Mouse (Mus musculus) forebrain, postnatal 0 days (tissue): Measurements from ENCODE around the gene Cbx7. TPM values are rescaled to one million over a fixed set of nuclear protein-coding genes. Genes with fewer than 3 reads are reported as not detected.
A peak's percentile ranks its signal among the peaks of the same experiment; 100 is the strongest.

Experiments used
- ATAC-seq: fragments of 200-750 bp; cut with Nextera tagmentation; 2 replicates; pipeline ENCODE4 v1.8.0; 2017; ENCODE audit warnings: mild to moderate bottlenecking, moderate library complexity
- DNase-seq: peaks from one replicate; pipeline ENCODE4 v3.0.0-alpha.2; 2015
- H3K27ac ChIP-seq: fragments of 300-500 bp; sonication (generic); 2 replicates; pipeline ENCODE4 v1.5.1; 2014; ENCODE audit warnings: low read depth, mild to moderate bottlenecking, antibody characterized with exemption, low read length, moderate library complexity, mixed read lengths
- H3K27me3 ChIP-seq: fragments of 300-500 bp; sonication (generic); 2 replicates; pipeline ENCODE4 v1.6.1; 2014; ENCODE audit warnings: mild to moderate bottlenecking, low read length, mixed read lengths; ENCODE audit not compliant: insufficient read depth
- H3K36me3 ChIP-seq: fragments of 300-500 bp; sonication (generic); 2 replicates; pipeline ENCODE4 v1.6.1; 2014; ENCODE audit warnings: mild to moderate bottlenecking, moderate library complexity; ENCODE audit not compliant: insufficient read depth
- H3K4me1 ChIP-seq: fragments of 300-500 bp; sonication (generic); 2 replicates; pipeline ENCODE4 v1.6.1; 2014; ENCODE audit warnings: antibody characterized with exemption; ENCODE audit not compliant: insufficient read depth
- H3K4me2 ChIP-seq: fragments of 300-500 bp; sonication (generic); 2 replicates; pipeline ENCODE4 v1.6.1; 2014; ENCODE audit warnings: low read depth, mild to moderate bottlenecking, moderate library complexity
- H3K4me3 ChIP-seq: fragments of 300-500 bp; sonication (generic); 2 replicates; pipeline ENCODE4 v1.5.1; 2014; ENCODE audit warnings: low read depth, low read length, mixed read lengths
- H3K9ac ChIP-seq: fragments of 300-500 bp; sonication (generic); 2 replicates; pipeline ENCODE4 v1.6.1; 2014; ENCODE audit warnings: mild to moderate bottlenecking
- H3K9me3 ChIP-seq: fragments of 300-500 bp; sonication (generic); 2 replicates; pipeline ENCODE4 v1.6.1; 2016; ENCODE audit warnings: low read length
- CTCF ChIP-seq: sonication (generic); IDR thresholded peaks from 2 replicates; pipeline ENCODE4 v1.5.1; 2016; ENCODE audit warnings: antibody characterized with exemption, control low read depth, low read depth
- WGBS: fragments of 180-500 bp; shearing (Covaris S2); extraction: QIAGEN DNeasy Blood & Tissue Kit; methylation state at CpG from one replicate; pipeline ENCODE4 v1.1.7; 2014; 5-methylcytosine and 5-hydroxymethylcytosine counted together
- polyA plus RNA-seq: library from polyadenylated mRNA; unstranded; fragments of >200 nt; fragmentation: Nextera tagmentation; extraction: Ambion mirVana; gene quantifications from 2 replicates; pipeline ENCODE4 v1.2.1, GENCODE M21; 2015
- total RNA-seq: library from RNA; depleted of rRNA; stranded (reverse); fragments of >200 nt; gene quantifications from 2 replicates; pipeline ENCODE4 v1.2.3, GENCODE M21; 2014

Cbx7 gene
- total and polyA plus RNA-seq, 2 experiments from 2014 or later, result 3.1 to 11.1 TPM

GRCm38 (mm10) chr15:79933670-79934514, 37.0 kb downstream of the Cbx7 start:
- TF ChIP-seq CTCF, result no peak
- Histone ChIP-seq H3K36me3 (no peaks in the 10 kb centered on the region), H3K27me3 (peaks cover 10% of the 10 kb centered on the region; the same call in 1 of the 2 replicates), H3K4me1 (no peaks in the 10 kb centered on the region; the same call in 1 of the 2 replicates), H3K9me3 (no peaks in the 10 kb centered on the region), H3K9ac (no peak overlapping the region), H3K4me2 (no peak overlapping the region), H3K27ac (no peak overlapping the region), H3K4me3 (no peak overlapping the region)
- ATAC-seq, result no peak
- no peak for DNase-seq
- WGBS, result 2% methylated on average over 22 of the region's 22 CpGs

GRCm38 (mm10) chr15:79933052-79933669, 37.8 kb downstream of the Cbx7 start:
- H3K27ac ChIP-seq, result no peak overlapping the region
- peaks cover 2% of the 10 kb centered on the region; the same call in 1 of the 2 replicates for H3K4me1 ChIP-seq
- DNase-seq (no peak), ATAC-seq (no peak)
- WGBS, result 8% methylated on average over 22 of the region's 22 CpGs
- no peak overlapping the region for H3K9ac ChIP-seq
- no peak for TF ChIP-seq CTCF
- peaks cover 10% of the 10 kb centered on the region; the same call in 1 of the 2 replicates for H3K27me3 ChIP-seq
- no peaks in the 10 kb centered on the region for H3K36me3 ChIP-seq
- peak overlapping the region; percentile 70 for H3K4me3 ChIP-seq
- H3K9me3 ChIP-seq, result no peaks in the 10 kb centered on the region
- H3K4me2 ChIP-seq, result peak overlapping the region; percentile 75; the same call in 1 of the 2 replicates

DNA sequence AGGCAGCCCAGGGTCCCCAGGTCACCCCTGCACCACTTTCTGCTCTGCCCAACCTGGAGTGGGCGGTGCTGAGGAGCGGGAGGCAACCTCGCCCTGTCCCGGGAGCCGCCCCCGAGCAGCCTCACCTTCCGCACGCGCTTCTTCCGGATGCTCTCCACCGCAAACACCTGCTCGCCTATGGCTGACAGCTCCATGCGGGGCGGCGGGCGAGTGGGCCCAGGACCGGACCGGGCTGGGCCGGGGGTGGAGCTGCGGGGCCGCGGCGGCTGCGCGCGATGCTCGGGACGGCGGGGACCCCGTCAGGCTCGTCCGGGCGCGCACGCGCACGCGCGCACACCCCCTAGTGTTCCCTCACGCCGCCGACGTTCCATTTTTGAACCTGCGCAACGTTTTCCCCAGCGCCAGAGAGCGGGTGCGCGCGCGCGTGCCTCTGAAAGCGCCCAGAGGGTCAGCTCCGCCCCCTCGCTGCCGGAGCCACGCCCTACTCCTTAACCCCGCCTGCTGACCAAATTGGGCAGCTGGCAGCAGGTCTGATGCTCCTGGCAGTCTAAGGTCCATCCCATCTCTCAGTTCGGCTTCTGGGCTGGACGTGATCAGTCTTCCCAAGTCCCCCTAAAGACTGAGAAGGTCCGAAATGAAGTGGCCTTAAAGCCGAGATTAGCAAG, 38.5 kb downstream of the Cbx7 start:
- no peak overlapping the region; the same call in 1 of the 2 replicates for H3K27ac ChIP-seq
- ATAC-seq (peak; percentile 64), DNase-seq (peak; percentile 89)
- peak overlapping the region; percentile 59 for H3K9ac ChIP-seq
- peak overlapping the region; percentile 75 for H3K4me2 ChIP-seq
- H3K4me3 ChIP-seq, result peak overlapping the region; percentile 70
- WGBS, result 1% methylated on average over 54 of the region's 62 CpGs
- peaks cover 10% of the 10 kb centered on the region; the same call in 1 of the 2 replicates for H3K27me3 ChIP-seq
- no peaks in the 10 kb centered on the region for H3K36me3 ChIP-seq
- peak; percentile 57 for TF ChIP-seq CTCF
- peaks cover 7% of the 10 kb centered on the region; the same call in 1 of the 2 replicates for H3K4me1 ChIP-seq
- H3K9me3 ChIP-seq, result no peaks in the 10 kb centered on the region

DNA sequence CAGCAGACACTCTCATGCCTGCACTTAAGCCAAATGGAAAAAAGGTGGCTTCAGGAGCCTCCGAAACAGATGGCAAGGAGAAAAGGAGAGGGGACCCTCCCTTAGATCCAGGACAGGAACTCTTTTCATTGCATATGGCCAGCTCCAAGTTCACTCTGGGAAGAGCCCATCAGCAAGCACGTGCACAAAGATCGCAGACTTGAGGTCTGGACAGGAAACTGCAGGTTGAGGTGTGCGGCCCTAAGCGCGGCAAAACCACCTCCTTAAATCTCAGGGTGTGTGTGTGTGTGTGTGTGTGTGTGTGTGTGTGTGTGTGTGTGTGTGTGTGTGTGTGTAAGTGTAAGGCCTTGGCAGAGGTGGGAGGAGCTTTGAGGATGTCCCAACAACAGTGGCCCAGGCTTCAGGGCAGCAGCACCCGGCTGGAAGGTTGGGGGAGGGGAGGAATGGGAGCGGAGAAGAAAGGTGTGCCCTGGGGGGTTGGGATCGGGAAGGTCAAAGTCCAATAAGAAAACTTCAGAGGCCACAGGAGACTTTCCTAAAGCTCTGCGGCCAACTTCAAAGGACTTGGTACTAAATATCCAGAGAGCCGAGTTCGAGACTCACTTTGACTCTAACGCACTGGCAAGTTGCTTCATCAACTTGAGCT, 39.3 kb downstream of the Cbx7 start:
- Histone ChIP-seq H3K9ac (no peak overlapping the region), H3K27ac (no peak overlapping the region), H3K27me3 (peaks cover 10% of the 10 kb centered on the region; the same call in 1 of the 2 replicates), H3K4me2 (peak overlapping the region; percentile 75), H3K4me1 (peaks cover 9% of the 10 kb centered on the region; the same call in 1 of the 2 replicates), H3K4me3 (peak overlapping the region; percentile 70), H3K36me3 (no peaks in the 10 kb centered on the region), H3K9me3 (no peaks in the 10 kb centered on the region)
- TF ChIP-seq CTCF, result no peak
- DNase-seq (no peak), ATAC-seq (no peak)
- 29% methylated on average over 13 of the region's 13 CpGs for WGBS

DNA sequence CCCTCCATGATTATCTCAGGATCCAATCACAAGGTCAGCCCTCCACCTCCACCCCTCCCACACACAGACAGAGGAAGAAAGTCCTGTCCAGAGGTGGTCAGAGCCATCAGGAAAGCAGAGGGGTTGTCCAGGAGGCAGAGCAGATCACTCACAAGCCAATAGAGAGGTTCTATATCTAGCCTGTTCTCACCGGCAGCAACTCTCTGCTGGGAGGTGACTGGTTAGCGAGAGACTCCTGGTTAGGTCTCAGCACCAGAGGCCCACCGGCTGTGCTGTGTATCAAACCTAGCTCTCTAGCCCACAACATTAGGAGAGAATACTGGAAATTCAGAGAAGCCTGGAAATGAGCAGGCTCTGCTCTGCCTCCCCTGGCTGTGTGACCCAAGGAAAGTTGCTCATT, 41.2 kb downstream of the Cbx7 start:
- Histone ChIP-seq H3K27ac (no peak overlapping the region), H3K9me3 (no peaks in the 10 kb centered on the region), H3K9ac (no peak overlapping the region), H3K4me3 (no peak overlapping the region), H3K4me2 (no peak overlapping the region), H3K4me1 (peaks cover 9% of the 10 kb centered on the region; the same call in 1 of the 2 replicates), H3K36me3 (no peaks in the 10 kb centered on the region), H3K27me3 (peaks cover 10% of the 10 kb centered on the region; the same call in 1 of the 2 replicates)
- DNase-seq (no peak), ATAC-seq (no peak)
- TF ChIP-seq CTCF, result no peak
- WGBS, result 88% methylated on average over 3 of the region's 3 CpGs

DNA sequence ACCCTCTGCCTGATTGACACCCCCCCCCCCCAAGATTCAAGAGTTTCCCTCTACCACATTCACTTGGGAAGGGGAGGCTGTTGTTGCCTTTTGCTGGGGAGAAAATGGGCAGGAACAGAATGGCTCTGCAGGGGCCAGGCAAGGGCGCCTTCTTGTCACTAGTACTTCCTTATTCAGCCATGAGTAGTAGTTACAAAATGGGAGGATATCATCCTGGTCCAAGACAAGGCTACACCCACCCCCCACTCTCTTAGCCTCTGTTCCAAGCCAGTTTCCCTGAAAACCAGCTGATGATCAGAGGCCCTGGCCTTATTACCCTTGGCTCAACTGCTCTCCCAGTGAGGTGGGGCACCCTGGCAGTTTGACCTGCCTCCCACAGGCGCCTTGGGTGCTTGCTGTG, 42.2 kb downstream of the Cbx7 start:
- WGBS, result 85% methylated on average over 2 of the region's 2 CpGs
- Histone ChIP-seq H3K27me3 (peaks cover 6% of the 10 kb centered on the region; the same call in 1 of the 2 replicates), H3K36me3 (no peaks in the 10 kb centered on the region), H3K4me2 (no peak overlapping the region), H3K9me3 (no peaks in the 10 kb centered on the region), H3K4me3 (no peak overlapping the region), H3K27ac (no peak overlapping the region), H3K4me1 (peaks cover 9% of the 10 kb centered on the region; the same call in 1 of the 2 replicates), H3K9ac (no peak overlapping the region)
- DNase-seq (no peak), ATAC-seq (no peak)
- no peak for TF ChIP-seq CTCF
